ENCODE assay signal across 35 mouse cellular contexts in genomic region chr19:58550489-58550888, GRCm38 (mm10). TPM values are rescaled to one million over a fixed set of nuclear protein-coding genes. Genes with fewer than 3 reads are reported as not detected.
"Had no signal": no experiment of that assay in that cellular context is flagged by ENCODE, and none has a peak within 500 bp of the region (broad histone marks: within the 10 kb centered on the region; RNA-seq: fewer than 3 reads in every experiment).

No protein-coding gene starts in this region.

- H3K27ac ChIP-seq: heart, embryonic 13.5 days; heart, embryonic 15.5 days; hindbrain, embryonic 13.5 days; hindbrain, embryonic 15.5 days; hindbrain, postnatal 0 days; kidney, embryonic 15.5 days; kidney, postnatal 0 days; left cerebral cortex, adult 2 months; limb, embryonic 10.5 days; limb, embryonic 12.5 days; liver, embryonic 13.5 days had no signal

- DNase-seq: gastrocnemius, postnatal 14 days; gastrocnemius, postnatal 36 days; heart, adult 18-20 months; heart, postnatal 14 days; heart, postnatal 36 days; kidney, adult 11 months; kidney, adult 2 months; kidney, adult 9 months; kidney, postnatal 14 days; kidney, postnatal 36 days; liver; liver, embryonic 13.5 days had no signal

- H3K4me3 ChIP-seq: heart, embryonic 13.5 days; heart, embryonic 15.5 days; hindbrain, embryonic 13.5 days; hindbrain, embryonic 15.5 days; kidney, embryonic 15.5 days; left cerebral cortex, adult 2 months; limb, embryonic 10.5 days; limb, embryonic 12.5 days; liver, embryonic 13.5 days had no signal

- H3K27me3 ChIP-seq: heart, embryonic 15.5 days; hindbrain, embryonic 13.5 days; hindbrain, embryonic 15.5 days; kidney, embryonic 15.5 days; limb, embryonic 12.5 days; liver, embryonic 13.5 days had no signal

- H3K4me1 ChIP-seq: hindbrain, embryonic 13.5 days; hindbrain, embryonic 15.5 days; kidney, embryonic 15.5 days; liver, embryonic 13.5 days had no signal

- H3K4me2 ChIP-seq: heart, embryonic 11.5 days; heart, embryonic 13.5 days; heart, embryonic 15.5 days; hindbrain, embryonic 13.5 days; hindbrain, embryonic 15.5 days; kidney, embryonic 15.5 days; limb, embryonic 12.5 days; liver, embryonic 11.5 days; liver, embryonic 13.5 days had no signal

- H3K9ac ChIP-seq: heart, embryonic 13.5 days; heart, embryonic 15.5 days; hindbrain, embryonic 13.5 days; hindbrain, embryonic 15.5 days; kidney, embryonic 15.5 days; limb, embryonic 12.5 days; liver, embryonic 13.5 days had no signal

- ATAC-seq: hindbrain, postnatal 0 days; intestine, embryonic 16.5 days had no signal

- H3K36me3 ChIP-seq: heart, embryonic 13.5 days; heart, embryonic 15.5 days; hindbrain, embryonic 13.5 days; hindbrain, embryonic 15.5 days; kidney, embryonic 15.5 days; limb, embryonic 10.5 days; limb, embryonic 12.5 days; liver, embryonic 13.5 days had no signal

RNA-seq across cellular contexts. Expression of gene Ccdc172, which starts 38.7 kb away (rescaled TPM):
- total RNA-seq: gastrocnemius, adult 8-10 months; gastrocnemius, postnatal 14 days; gastrocnemius, postnatal 36 days; heart, adult 18-20 months; heart, postnatal 14 days; heart, postnatal 36 days; hematopoietic stem cell, adult 5-6 weeks; hindbrain, postnatal 0 days; layer of hippocampus, adult 18-20 months; layer of hippocampus, postnatal 10 days; left cerebral cortex, adult 2 months had no signal
- polyA plus RNA-seq: gonadal fat pad, adult 2 months; heart, embryonic 11.5 days; heart, embryonic 13.5 days; heart, embryonic 15.5 days; heart, postnatal 0 days; hindbrain, embryonic 11.5 days; hindbrain, embryonic 13.5 days; hindbrain, embryonic 15.5 days; hindbrain, postnatal 0 days; intestine, embryonic 14.5 days; intestine, embryonic 16.5 days; kidney, adult 2 months; kidney, embryonic 15.5 days; kidney, postnatal 0 days; large intestine, adult 2 months; limb, embryonic 10.5 days; limb, embryonic 12.5 days; limb, embryonic 14.5 days; liver, embryonic 11.5 days; liver, embryonic 13.5 days had no signal
